Mouse (Mus musculus) monocyte, adult 2 months (primary cell): ENCODE results near the gene Lrmda.

Experiments used
- DNase-seq, 2 experiments: peaks; one replicate each; pipeline ENCODE4 v3.0.0; 2022; ENCODE audit warnings: low spot score in 2 of 2, low read depth in 1 of 2

The Lrmda gene

DNA sequence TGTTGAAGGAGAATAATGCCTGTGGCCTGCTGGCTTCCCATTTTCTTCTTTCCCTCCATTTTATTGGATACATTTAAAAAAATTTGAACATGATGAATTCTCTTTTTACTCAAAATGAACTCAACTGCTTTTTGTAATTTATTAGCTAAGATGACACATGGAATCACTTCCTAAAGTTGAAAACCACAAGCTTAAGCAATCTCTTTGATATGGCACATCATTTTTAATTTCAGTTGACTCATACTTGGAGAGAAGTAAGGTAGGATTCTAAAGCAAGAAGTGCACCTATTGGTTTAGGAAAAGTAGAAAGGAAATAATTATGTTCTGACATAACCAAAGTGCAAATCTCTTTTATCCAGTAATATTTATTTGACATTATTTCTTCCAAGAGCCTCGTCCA, 992.5 kb downstream of the Lrmda start:
- DNase-seq = no peak

DNA sequence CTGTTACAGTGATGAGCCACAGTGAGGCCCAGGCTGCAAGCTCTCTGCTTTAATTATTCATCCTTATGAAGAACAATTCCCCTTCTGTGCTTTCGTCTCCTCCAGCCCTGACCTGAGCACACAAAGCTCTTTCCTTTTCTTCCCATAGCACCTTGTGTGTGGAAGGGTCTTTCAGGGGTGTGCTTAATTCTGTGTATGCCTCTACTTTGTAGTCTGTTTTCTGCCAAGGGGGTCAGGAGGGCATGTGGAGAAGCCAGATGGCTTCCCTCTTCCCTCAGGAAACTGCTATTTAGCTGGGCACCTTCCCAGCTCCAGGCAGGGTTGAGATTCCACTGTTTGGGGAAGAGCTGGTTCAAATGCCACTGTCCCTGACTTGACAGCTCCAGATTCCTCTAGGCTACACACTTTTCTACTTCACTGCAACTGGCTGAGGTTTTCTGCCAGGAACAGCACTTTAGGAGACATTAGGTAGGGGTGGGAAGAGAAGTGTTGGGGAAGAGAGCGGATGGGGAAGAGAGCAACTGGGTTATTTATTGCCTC, 995.3 kb downstream of the Lrmda start:
- no peak for DNase-seq

DNA sequence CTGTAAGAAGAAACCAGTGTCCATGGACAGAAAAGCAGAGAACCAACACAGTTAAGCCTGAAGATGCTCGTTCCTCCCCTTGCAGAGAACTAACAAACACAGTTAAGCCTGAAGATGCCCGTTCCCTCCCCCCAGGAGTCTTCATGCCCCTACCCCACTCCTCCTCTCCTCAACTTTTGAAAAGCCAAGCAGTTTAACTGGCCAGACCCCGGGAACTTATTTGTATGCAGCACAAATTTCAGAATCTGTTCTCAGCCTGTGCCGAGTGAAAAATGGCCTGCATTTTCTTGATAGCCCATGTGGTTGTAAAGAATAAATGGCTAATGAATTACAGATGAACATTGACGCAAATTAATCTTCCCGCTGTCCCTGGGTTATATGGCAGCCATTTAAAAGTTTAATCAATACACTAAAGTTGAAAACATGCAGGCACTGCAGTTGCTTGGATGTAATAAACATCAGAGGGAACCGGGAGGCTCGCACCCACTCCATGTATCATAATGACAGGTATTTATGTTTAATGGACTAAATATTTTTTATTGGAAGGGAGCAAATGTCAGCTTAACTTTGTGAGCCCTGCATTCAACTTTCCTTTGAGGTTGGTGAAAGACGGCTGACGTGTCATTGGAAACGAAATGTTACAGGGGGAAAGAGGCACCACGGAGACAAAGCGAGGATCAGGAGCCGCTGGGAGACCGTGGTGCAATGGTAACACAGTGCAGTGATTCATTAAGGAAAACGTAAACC, 996.0 kb downstream of the Lrmda start:
- DNase-seq = no peak

DNA sequence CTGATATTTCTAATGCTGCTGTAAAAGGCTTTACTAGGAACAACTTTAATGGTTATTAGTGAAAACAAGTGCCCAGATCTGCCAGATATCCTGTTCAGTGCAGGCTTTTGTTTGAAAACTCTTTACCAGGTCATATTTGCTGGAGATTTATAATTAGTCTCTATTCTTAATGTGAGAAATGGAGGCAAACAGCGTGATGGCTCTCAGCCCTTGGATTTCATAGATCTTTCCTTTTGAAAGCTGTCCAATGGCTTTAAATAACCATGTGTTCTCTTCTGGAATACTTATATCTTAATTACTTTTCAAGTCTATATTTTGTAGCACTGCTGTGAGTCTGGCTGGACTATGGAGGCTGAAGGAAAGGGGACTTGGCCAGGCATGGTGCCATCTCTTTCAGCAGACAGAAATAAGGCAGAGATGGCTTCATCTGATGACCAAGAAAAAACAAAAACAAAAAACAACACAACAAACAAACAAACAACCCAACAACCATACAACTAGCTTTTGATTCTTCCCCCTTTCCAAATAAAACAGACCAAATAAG, 996.6 kb downstream of the Lrmda start:
- no peak for DNase-seq

DNA sequence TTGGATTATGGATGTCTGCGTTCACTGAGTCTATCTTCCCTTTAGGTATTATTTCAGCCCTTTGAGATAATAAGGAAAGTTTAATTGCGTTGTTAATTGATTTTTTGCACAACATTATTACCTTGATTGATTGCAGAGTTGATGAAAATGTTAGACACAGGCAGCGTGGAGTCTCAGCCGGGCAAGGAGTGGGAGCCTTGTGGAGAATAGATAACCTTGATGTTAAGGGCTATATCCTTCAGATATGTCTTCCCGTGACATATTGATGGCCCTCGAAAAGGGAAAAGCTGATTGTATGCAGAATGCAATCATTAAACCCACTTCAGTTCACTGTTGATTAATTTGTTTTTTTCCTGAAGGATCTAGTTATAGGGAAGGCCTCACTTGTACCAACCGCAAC, 1021.5 kb downstream of the Lrmda start:
- no peak for DNase-seq

DNA sequence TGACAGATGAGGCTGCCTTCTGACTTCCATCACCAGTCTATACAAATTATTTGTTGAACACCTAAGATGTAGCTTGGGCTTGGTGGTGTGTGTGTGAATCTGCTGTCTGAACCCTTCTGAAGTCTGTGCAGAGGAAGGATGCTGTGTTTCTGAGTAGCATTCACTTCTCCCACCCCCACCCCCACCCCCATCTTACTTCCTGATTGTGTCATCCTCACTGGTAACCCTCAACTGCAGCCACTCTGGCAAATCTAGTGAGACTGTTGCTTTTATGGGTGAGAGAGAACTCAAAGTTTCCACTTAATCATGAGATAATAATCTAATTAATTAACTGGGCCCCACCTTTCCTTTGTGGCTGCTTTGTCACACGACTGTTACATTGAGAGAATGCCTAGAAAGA, 1025.8 kb downstream of the Lrmda start:
- DNase-seq = no peak

DNA sequence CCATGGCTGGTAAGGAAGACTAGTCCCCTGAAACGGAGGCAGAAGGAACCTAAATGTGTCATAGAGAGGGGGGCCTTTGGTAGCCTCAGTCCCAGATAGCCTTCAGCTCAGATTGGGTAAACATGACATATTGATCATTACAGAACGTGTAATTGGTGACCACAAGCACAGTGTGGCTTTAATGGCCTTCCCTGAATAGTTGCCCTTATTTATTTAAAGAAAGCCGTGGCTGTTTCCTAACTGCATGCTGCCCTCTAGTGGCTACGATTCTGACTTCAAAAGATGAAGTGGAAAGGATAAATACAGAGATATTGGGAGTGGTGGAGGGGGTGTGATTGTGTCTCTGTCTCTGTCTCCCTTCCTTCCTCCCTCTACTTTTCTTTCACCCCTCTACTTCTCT, 1026.8 kb downstream of the Lrmda start:
- peak in 1 of 2 experiments; percentile 0 for DNase-seq

DNA sequence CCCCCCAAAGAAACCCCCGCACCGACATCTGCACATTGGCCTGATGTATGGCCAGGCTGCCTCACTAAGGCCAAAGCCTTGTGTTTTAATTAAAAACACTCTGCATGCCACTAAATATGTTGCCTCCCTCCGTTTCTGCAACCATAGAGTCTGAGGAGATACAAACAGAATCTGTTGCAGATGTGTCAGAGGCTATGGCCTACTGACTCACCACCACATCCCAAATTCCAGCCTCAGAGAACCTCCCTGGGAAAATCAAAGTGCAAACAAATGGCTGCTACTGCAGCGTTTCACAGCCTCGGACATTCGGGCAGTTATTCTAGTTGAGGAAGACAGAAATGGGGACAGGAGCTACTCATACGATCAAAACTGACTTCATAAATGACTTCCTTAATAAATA, 1031.9 kb downstream of the Lrmda start:
- no peak for DNase-seq

DNA sequence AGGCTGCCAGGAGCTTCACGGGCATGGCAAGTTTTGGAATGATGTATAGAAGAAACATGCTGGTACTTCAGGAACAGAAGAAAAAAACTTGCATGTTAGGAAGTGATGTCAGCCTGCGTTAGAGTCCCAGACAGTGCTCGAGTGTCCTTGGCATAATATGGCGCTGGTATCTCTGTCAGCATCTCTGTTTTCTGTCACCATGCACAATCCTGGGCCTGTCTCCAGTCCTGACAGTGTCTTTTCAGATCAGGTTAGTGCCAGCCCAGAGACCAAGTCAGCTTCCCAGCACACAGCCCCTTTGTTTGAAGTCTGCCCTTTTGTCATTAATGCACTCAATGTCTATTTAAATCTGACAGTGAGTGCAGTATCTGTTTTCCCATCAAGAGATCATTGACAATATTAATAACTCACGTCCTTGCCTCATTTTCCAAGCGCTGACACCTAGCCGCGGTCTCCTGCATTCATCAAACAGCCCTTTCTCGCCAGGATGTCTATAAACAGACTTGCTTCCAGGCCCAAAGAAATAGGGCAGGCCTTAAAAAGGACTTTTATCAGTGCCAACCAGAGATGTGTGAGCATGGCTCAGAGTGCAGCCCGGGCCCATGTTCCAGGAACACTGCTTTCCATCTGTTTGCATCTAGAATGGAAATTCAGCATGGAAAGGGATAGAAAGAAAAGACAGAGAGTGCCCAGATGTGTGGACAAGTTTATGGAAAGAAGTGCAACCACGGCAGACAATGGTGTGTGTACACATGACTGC, 1033.5 kb downstream of the Lrmda start:
- no peak for DNase-seq

DNA sequence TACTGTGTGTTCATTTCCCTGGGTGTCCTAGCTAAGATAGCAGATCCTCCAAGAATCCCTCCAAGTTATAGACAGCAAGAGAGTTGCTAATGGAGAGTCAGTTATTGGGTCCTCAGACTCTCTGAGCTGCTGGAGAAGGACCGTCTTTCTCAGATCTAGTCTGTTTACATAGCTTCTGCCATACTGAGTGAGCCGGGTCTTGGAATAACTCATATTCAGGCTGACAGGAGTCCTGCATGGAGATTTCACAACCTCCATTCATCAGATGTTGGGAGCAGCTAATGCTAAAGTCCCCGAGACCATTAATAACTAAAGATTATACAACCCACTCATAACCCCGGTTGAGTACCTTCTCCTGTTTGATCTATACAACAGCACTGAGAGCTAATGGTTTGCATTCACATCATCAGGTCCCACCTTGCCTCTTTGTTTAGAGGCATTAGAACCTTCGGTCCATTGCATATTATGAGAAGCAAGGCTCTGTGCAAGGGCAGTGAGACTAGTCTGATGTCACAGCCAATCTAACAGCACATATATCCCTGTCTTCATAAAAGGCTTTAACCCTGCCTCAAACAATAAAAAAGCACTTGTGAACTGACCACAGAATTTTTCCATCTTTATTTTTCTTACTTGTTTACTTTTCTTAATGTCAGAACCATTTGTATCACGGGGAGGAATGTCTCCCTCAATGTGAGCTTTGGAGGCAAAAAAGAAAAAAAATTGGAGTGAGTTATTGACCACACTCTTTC, 1037.9 kb downstream of the Lrmda start:
- DNase-seq = no peak

DNA sequence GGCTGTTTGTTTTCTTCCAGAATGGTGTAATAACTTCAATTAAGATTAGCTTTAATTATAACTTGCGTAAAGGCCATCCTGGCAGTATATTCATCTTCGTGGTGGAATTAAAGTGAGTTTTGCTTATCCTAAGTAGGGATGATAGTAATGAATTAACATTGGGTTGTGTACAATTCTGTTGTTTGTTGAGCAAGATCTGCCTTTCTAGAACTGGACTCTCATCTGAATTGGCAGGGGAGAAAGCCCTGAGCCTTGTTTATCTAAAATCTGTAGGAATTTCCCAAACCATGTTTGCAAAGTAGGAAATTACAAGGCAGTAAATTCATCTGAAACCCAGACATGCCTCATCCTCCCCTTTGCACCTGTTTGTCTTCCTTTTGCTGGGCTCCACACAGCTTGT, 1038.5 kb downstream of the Lrmda start:
- DNase-seq = no peak

DNA sequence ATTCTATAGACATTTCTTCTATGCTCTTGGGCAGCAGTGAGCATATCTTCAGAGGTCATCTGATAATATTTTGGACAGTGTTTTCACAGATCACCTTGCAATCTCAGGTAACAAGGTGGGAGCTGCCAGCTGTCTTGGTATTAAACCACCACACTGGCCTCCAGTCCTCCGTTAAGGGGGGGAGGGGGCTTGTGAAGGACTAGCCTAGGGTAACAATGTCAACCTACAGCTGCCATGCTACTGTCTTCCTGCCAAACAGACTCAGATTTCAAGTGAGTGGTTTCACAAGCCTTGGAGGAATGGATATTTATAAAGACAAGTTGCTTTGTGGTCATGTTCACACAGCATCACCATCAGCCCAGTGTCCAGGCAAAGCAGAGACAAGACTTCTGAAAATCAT, 1059.2 kb downstream of the Lrmda start:
- no peak for DNase-seq

DNA sequence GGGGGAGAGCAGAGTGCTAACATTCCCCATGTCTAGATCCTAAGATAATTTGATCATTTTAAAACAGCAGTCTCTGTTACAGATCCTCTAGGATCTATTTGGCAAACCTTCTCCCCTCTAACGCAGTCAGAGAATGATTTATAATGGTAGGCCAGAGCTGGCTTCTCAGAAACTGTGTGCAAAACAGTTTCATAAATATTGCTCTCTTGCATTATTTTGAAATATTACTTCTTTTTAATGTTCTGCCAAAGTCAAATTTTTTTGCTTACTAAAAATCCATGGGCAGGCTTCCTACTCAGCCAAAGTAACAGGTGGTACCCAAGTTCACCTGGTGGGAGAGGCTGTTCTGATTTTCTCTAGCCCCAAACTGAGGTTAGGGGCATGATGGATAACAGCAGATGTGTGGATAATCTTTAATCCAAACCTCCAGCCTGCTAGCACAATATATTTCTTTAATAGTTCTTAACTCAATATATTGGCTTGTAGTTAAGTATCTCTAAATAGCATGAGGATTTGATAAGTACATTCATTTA, 1064.8 kb downstream of the Lrmda start:
- DNase-seq = no peak

DNA sequence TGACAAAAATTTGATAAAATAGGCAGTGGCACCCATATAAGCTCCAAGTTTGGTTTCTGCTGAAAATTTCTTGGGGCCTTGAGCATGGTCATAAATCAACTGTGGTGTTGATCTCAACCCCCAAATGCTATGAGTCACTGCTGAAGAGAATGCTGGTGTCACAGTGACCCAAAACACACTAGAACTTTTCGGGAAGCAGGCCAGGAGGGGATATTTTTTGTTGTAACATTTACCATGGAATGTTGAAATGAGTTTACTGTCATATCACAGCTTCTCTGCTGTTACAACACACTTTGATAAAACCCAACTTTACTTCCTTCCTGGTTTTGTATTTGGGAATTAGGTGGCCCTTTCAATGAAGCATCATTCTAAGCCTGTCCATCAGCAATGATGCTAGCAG, 1065.3 kb downstream of the Lrmda start:
- DNase-seq = no peak

DNA sequence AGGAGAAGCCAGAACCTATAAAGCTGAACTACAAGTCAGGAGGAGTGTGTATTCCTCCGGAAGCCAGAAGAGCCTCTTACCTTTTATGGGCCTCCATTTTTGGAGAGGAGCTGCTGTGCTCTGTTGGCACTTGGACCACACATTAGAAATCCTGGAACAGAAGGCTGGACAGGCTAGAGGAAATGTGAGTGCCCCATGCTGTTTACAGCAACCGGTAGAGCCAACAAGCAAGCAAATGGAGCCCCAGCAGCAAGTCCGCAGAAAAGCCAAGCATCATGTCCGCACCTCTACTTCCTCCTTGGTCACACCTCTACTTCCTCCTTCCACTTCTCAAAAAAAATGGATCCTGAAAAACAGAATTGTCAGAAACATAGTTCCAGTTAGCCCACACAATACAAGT, 1073.8 kb downstream of the Lrmda start:
- DNase-seq = no peak

DNA sequence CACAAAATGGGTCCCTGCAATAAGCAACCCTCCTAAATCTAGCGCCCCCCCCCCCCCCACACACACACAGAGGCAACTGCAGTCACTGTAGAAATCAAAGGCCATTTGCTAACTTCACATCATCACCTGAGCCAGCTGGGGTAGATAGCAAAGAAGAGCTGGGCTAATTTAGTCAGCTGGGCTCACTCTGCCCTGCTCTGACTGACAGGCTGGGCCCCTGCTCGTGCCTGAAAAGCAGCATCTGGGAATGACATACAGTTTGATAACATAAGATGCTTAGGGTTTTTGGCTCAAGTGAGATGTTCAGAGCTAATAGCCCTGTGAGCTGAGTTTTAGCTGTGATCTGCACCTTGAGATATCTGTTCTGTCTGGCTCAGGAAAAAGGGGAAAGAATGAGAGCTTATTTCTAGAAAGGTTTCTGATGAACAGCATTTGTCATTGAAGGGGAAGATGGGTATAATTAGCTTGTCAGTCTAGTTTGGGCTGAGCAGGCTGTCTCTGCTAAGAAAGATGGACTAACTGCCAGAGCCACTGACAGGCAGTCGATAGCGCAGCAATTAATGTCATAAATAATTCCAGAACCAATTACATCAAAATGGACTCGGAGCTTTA, 1075.1 kb downstream of the Lrmda start:
- no peak for DNase-seq

DNA sequence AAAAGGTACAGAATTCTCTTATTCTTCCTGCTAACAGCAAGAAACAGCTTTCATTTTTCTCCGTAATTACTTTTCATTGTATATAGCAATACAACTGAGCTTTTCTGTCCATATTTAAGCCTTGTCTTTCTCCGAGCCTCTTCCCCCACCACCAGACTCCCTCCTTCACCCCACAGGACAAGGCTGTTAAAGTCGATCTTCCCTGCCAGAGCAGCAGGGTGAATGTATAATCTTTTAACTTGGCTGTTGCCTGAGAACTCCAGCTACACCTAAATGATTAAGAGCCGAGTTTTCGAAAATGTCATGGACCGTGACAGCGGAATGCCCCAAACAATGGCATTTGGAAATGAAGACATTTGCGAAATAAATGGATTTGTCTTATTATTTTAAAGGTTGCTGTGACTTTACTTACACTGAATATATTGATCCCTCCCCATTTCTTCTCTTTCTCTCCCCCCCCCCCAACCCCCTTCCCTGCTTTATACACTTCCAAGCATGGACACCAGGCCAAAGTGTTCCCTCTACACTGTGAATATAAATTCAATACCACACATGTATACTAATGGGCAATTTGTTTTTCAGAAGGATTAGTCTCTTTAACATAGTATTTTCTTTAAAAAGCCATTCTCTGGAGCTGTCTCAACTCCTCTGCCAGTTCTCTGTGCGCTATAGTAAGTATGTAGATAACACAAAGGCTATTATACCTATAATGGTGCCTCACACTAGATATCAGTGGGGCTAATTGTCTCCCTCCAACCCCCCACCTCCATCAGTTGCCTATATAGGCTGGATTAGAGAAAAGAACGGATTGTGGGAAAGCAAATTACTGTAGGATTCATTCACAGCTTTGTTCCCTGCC, 1075.9 kb downstream of the Lrmda start:
- no peak for DNase-seq

DNA sequence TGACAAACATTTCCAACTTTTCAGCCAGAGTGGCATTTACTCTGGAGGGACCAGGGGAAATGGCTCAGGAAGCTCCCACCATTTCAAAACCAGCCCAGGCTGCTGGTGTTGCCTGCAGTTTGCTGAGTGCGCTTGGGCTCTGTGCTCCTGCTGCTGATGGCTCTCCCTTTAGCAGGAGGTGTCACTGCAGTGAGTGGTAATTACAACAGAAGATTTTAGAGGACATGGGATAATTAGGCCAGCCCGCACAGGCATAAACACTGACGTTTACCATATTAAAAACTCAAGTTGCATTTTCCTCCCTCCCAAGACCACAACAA, 1076.5 kb downstream of the Lrmda start:
- no peak for DNase-seq

DNA sequence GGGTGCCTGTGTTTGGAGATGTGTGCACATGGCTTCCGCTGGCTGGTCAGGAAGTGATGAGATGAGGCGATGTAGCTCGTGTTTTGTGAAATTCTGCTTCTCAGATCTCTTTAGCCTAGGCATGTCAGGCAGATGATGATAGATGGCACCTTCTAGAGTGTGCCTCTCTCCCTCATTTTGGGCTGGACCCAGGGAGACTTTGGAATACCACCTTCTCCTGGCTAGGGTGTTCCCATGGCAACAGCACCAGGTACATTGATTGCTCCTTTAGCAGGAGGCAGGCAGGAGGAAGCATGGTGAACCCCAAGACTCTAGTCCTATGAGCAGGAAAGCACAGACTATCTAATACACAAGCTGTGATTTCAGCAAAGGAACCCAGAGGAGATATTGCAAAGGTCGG, 1076.9 kb downstream of the Lrmda start:
- DNase-seq = no peak
